Mouse (Mus musculus) small intestine, adult 2 months (tissue): ENCODE measurements around the gene Ccdc88c. TPM values are rescaled to one million over a fixed set of nuclear protein-coding genes. Genes with fewer than 3 reads are reported as not detected.

Experiments
- H3K27ac ChIP-seq: fragments of 200-500 bp; 2 replicates; pipeline ENCODE4 v1.5.1; 2012; ENCODE audit warnings: low read depth, low read length, control low read depth, inconsistent platforms; ENCODE audit not compliant: insufficient read depth
- H3K27me3 ChIP-seq: fragments of 200-500 bp; 2 replicates; pipeline ENCODE4 v1.6.1; 2012; ENCODE audit warnings: mild to moderate bottlenecking, moderate library complexity, low read length, inconsistent platforms; ENCODE audit not compliant: control insufficient read depth, insufficient read depth
- H3K36me3 ChIP-seq: fragments of 200-500 bp; 2 replicates; pipeline ENCODE4 v1.6.1; 2012; ENCODE audit warnings: mild to moderate bottlenecking, low read length, control low read depth, inconsistent platforms; ENCODE audit not compliant: control insufficient read depth, insufficient read depth
- H3K4me1 ChIP-seq: fragments of 200-500 bp; 2 replicates; pipeline ENCODE4 v1.6.1; 2012; ENCODE audit warnings: low read length, inconsistent platforms, mixed read lengths; ENCODE audit not compliant: control insufficient read depth, insufficient read depth, insufficient read length
- H3K4me3 ChIP-seq: fragments of 200-500 bp; 2 replicates; pipeline ENCODE4 v1.5.1; 2012; ENCODE audit warnings: low read depth, mild to moderate bottlenecking, control low read depth, inconsistent platforms, low read length, moderate library complexity
- CTCF ChIP-seq: fragments of 200-500 bp; IDR thresholded peaks from 2 replicates; pipeline ENCODE4 v1.5.1; 2012; ENCODE audit warnings: low read depth, mild to moderate bottlenecking, control low read depth, inconsistent platforms, low read length, moderate library complexity, mixed read lengths; ENCODE audit not compliant: insufficient replicate concordance, insufficient read length; ENCODE audit errors: extremely low read depth
- POLR2A ChIP-seq: fragments of 200-500 bp; IDR thresholded peaks from 2 replicates; pipeline ENCODE4 v1.6.1; 2012; ENCODE audit warnings: low read depth, mild to moderate bottlenecking, control low read depth, inconsistent platforms, low read length, moderate library complexity
- WGBS: fragments of 180-500 bp; shearing (Covaris S2); methylation state at CpG from one replicate; pipeline ENCODE4 v1.1.7; 2018; 5-methylcytosine and 5-hydroxymethylcytosine counted together
- polyA plus RNA-seq: library from polyadenylated mRNA; depleted of rRNA; stranded (reverse); fragments of >200 nt; gene quantifications from 2 replicates; pipeline ENCODE4 v1.2.3, GENCODE M21; 2012

The Ccdc88c gene
- polyA plus RNA-seq, 1 experiment = 11.7 TPM

- H3K27me3 ChIP-seq = no peaks in the 10 kb centered on the region
- no peaks in the 10 kb centered on the region for H3K4me1 ChIP-seq
- no peak for TF ChIP-seq CTCF
- TF ChIP-seq POLR2A = no peak
- peaks cover 59% of the 10 kb centered on the region for H3K36me3 ChIP-seq
- no peak overlapping the region for H3K4me3 ChIP-seq
- WGBS = 85% methylated on average over 3 of the region's 3 CpGs
- no peak overlapping the region for H3K27ac ChIP-seq
Measured at GRCm38 (mm10) chr12:100965298-100965697, 63.6 kb downstream of the Ccdc88c start.

DNA sequence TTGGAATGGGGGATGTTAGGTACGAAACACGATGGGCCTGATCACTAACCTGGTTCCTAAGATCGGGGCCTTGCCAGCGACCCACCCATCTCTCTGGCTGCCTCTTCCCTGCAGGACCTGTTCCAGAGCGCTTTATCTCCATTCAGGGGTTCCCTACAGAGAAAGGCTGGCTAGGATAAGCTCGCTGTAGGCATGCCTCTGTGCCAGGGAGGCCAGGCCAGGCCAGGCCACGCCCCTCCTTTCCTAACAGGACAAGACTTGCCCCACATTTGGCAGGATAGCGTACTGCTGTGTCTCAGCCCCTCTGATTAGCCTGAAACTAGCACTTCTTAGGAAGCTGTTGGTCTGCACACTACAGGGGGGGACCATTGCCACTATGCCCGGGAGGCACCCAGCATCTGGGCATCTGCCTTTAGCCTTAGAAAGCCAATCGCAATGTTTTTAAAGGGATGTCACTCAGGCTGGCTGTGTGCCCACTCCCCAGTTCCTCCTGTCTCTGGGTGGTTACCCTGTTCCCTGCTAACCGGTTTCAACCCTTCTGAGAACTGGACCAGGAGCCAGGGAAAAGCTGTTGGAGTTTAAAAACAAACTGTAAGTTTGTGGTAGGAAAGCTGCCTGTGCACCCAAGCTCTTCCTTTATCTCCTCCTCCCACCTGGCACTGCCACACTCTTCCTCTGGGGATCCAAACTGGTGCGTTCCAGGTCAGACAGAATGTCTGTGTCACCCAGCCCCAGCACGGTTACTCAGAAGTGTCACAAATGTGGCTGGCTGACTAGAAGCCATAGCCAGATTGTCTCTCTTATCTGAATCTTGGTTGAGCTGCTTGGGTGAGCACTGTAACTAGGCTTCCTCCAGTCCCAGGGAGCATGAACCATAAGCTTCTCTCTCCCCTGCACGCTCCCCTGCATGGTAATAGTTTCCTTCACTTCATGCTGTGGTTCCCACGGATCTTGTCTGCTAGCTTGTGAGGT lies 69.9 kb downstream of the Ccdc88c start:
- 38% methylated on average over 15 of the region's 15 CpGs for WGBS
- peaks cover 34% of the 10 kb centered on the region for H3K36me3 ChIP-seq
- H3K4me1 ChIP-seq = peaks cover 4% of the 10 kb centered on the region; the same call in 1 of the 2 replicates
- no peak overlapping the region for H3K27ac ChIP-seq
- no peak overlapping the region for H3K4me3 ChIP-seq
- TF ChIP-seq CTCF (no peak), POLR2A (no peak)
- H3K27me3 ChIP-seq = no peaks in the 10 kb centered on the region

GRCm38 (mm10) chr12:100958006-100958405 lies 70.8 kb downstream of the Ccdc88c start:
- no peaks in the 10 kb centered on the region for H3K27me3 ChIP-seq
- no peak overlapping the region for H3K27ac ChIP-seq
- no peak overlapping the region for H3K4me3 ChIP-seq
- 51% methylated on average over 5 of the region's 5 CpGs for WGBS
- peaks cover 31% of the 10 kb centered on the region for H3K36me3 ChIP-seq
- TF ChIP-seq POLR2A (no peak), CTCF (peak; percentile 97)
- peaks cover 4% of the 10 kb centered on the region; the same call in 1 of the 2 replicates for H3K4me1 ChIP-seq

DNA sequence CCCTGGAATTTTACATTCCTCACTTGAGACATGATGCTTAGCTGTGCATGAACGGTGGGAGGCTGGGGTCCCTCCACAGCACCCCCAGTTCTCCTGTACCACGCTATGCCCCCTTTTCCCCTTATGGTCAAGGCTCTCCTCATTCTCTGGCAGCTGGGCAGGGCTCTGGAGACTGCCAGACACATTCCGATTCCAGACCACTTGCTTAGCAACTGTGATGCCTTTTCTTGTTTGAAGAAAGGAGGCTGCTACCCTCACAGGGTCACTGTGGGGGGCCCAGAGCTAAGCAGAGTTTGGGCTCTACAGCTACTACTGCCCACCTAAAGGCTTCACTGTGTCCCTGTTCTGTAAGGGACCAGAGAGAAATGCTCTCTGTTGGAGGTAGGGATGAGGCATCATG lies 71.6 kb downstream of the Ccdc88c start:
- WGBS = 90% methylated on average over 3 of the region's 3 CpGs
- TF ChIP-seq POLR2A (no peak), CTCF (no peak)
- Histone ChIP-seq H3K4me1 (peaks cover 4% of the 10 kb centered on the region; the same call in 1 of the 2 replicates), H3K4me3 (no peak overlapping the region), H3K27me3 (no peaks in the 10 kb centered on the region), H3K27ac (no peak overlapping the region), H3K36me3 (peaks cover 28% of the 10 kb centered on the region)

DNA sequence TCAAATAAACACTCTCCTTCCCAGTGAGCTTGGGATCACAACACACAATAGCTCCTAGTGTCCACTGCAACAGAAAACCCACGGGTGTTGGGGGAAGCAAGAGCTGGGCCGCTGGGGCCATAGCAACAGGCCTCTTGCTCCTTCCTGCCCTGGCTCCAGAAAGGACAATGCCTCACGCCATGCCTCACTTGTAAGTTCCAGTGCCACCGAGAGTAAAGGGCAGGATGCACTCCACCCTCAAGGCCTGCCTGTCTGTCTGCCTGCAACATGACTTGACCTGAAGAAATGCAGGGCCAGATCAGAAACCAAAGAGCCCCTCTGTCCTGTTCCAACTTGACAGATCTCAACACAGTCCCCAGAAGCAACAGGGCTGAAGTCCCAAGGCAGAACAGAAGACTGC lies 72.0 kb downstream of the Ccdc88c start:
- 85% methylated on average over 4 of the region's 4 CpGs for WGBS
- TF ChIP-seq POLR2A (no peak), CTCF (no peak)
- no peak overlapping the region for H3K27ac ChIP-seq

DNA sequence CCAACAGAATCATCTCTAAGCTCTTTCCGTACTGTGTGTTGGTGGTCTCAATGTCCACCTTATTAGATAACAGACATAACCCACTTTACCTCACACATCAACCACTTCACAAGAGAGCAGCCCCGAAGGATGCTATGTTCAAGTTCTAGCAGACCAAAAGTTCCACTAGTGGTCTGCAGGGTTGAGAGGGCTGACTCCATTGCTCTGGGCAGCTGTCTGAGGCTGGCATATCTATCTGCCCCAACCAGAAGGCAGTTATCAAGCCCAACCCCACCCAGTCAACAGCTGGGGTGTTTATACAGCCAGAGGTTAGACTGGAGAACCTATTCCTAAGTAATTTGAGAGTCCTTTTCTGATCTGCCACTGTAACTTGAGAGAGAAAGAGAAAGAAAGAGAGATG lies 72.8 kb downstream of the Ccdc88c start:
- H3K27me3 ChIP-seq = no peaks in the 10 kb centered on the region
- TF ChIP-seq CTCF = no peak
- H3K4me3 ChIP-seq = no peak overlapping the region
- peaks cover 36% of the 10 kb centered on the region for H3K36me3 ChIP-seq
- no peak overlapping the region for H3K27ac ChIP-seq
- H3K4me1 ChIP-seq = peaks cover 4% of the 10 kb centered on the region; the same call in 1 of the 2 replicates
- WGBS = 93% methylated on average over 2 of the region's 2 CpGs

More for the DNA sequence above, 72.0 kb downstream of the Ccdc88c start:
- no peaks in the 10 kb centered on the region for H3K27me3 ChIP-seq
- peaks cover 4% of the 10 kb centered on the region; the same call in 1 of the 2 replicates for H3K4me1 ChIP-seq
- H3K36me3 ChIP-seq = peaks cover 31% of the 10 kb centered on the region
- no peak overlapping the region for H3K4me3 ChIP-seq

DNA sequence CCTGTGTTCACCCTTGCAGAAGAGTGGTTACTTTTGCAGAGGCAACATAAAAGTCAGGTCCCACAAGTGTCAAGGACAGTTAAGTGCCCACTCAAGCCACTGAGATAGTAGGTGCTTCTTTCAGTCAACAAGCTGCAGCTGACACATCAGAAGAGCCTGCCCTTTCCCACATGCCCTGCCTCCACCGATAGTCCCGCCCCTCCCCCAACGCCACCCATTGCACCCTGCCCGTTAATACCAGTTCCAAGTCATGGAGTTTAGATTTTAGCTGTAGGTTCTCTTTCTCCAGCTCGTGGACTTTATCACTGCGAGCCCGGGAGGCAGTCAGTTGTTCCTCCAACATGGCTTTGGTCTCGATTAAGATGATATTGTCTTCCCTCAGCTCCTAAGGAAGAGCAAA lies 74.9 kb downstream of the Ccdc88c start:
- H3K36me3 ChIP-seq = peaks cover 38% of the 10 kb centered on the region
- TF ChIP-seq POLR2A (no peak), CTCF (no peak)
- H3K27ac ChIP-seq = no peak overlapping the region
- H3K27me3 ChIP-seq = no peaks in the 10 kb centered on the region
- no peak overlapping the region for H3K4me3 ChIP-seq
- WGBS = 74% methylated on average over 8 of the region's 8 CpGs
- peaks cover 4% of the 10 kb centered on the region; the same call in 1 of the 2 replicates for H3K4me1 ChIP-seq
